Mouse (Mus musculus) bone marrow macrophage, adult 2 months (primary cell): Measurements from ENCODE around the gene Olfr469. TPM values are rescaled to one million over a fixed set of nuclear protein-coding genes. Genes with fewer than 3 reads are reported as not detected.

Source experiments
- H3K27ac ChIP-seq: 2 replicates; pipeline ENCODE4 v1.5.1; 2012; ENCODE audit warnings: low read depth, low read length; ENCODE audit not compliant: insufficient read depth
- H3K4me1 ChIP-seq: 2 replicates; pipeline ENCODE4 v1.6.1; 2012; ENCODE audit warnings: low read length; ENCODE audit not compliant: control insufficient read depth, insufficient read depth
- H3K4me3 ChIP-seq: 2 replicates; pipeline ENCODE4 v1.5.1; 2012; ENCODE audit warnings: mild to moderate bottlenecking, low read length, moderate library complexity; ENCODE audit not compliant: insufficient read depth
- CTCF ChIP-seq: IDR thresholded peaks from 2 replicates; pipeline ENCODE4 v1.5.1; 2012; ENCODE audit warnings: low read depth, mild to moderate bottlenecking, low read length, moderate library complexity
- POLR2A ChIP-seq: IDR thresholded peaks from 2 replicates; pipeline ENCODE4 v1.6.1; 2012; ENCODE audit warnings: mild to moderate bottlenecking, low read depth, low read length, borderline replicate concordance
- polyA plus RNA-seq: library from polyadenylated mRNA; stranded (reverse); fragments of >200 nt; gene quantifications from 2 replicates; pipeline ENCODE4 v1.2.4, GENCODE M21; 2012; ENCODE audit not compliant: missing spikeins, insufficient read depth, insufficient read length

Gene Olfr469
- polyA plus RNA-seq, 1 experiment: not detected

DNA sequence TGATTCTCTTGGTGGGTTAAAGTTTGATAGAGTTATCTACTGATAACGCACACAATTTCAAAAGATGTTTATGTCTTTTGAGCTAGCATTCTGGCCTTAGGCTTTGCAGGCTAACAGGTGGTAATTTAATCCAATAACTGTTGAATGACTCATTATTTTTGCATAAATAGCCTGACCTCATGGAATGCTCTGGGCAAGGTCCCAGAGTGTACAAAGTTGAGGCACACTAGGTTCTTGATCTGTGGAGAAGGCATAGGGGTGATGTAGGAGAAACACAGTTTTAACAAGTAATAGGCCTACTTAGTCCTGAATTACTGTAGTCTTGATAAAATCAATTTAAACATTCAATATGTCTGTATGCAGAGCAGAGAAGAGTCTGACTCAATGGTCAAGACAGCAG, 47.1 kb downstream of the Olfr469 start:
- no peaks in the 10 kb centered on the region for H3K4me1 ChIP-seq
- TF ChIP-seq CTCF: no peak
- TF ChIP-seq POLR2A: no peak

GRCm38 (mm10) chr7:107770812-107771211, 54.5 kb downstream of the Olfr469 start:
- H3K4me1 ChIP-seq: no peaks in the 10 kb centered on the region
- TF ChIP-seq POLR2A (no peak), CTCF (no peak)
- H3K4me3 ChIP-seq: no peak overlapping the region
- no peak overlapping the region for H3K27ac ChIP-seq

More for the DNA sequence above, 47.1 kb downstream of the Olfr469 start:
- Histone ChIP-seq H3K27ac (no peak overlapping the region), H3K4me3 (no peak overlapping the region)

Other genes with a start within 250 kb of the Olfr469 start
- 44.3 and 45.4 TPM in 2 replicates for gene Ppfibp2, start 230.3 kb downstream of the Olfr469 start, polyA plus RNA-seq
- not detected in 2 replicates for gene 5330417H12Rik, start 200.4 kb downstream of the Olfr469 start, polyA plus RNA-seq
- not detected in 2 replicates for gene Cyb5r2, start 67.5 kb downstream of the Olfr469 start, polyA plus RNA-seq
- not detected in 2 replicates for gene Ovch2, start 24.3 kb downstream of the Olfr469 start, polyA plus RNA-seq
- not detected in 2 replicates for gene Olfr467, start 13.3 kb downstream of the Olfr469 start, polyA plus RNA-seq
- not detected in 2 replicates for gene Olfr470, start 21.9 kb upstream of the Olfr469 start, polyA plus RNA-seq
- not detected in 2 replicates for gene Olfr472, start 72.4 kb upstream of the Olfr469 start, polyA plus RNA-seq
- not detected in 2 replicates for gene Olfr473, start 104.9 kb upstream of the Olfr469 start, polyA plus RNA-seq
- gene Olfr474, start 129.1 kb upstream of the Olfr469 start, polyA plus RNA-seq: not detected in 2 replicates
- not detected in 2 replicates for gene Olfr476, start 139.3 kb upstream of the Olfr469 start, polyA plus RNA-seq
- gene Olfr477, start 161.2 kb upstream of the Olfr469 start, polyA plus RNA-seq: 0.29 TPM in 1 of 2 replicates, not detected in the other
- not detected in 2 replicates for gene Olfr478, start 208.4 kb upstream of the Olfr469 start, polyA plus RNA-seq
- not detected in 2 replicates for gene Olfr479, start 225.2 kb upstream of the Olfr469 start, polyA plus RNA-seq
- not detected in 2 replicates for gene Olfr480, start 241.8 kb upstream of the Olfr469 start, polyA plus RNA-seq